Mouse (Mus musculus) myocyte (in vitro differentiated cells): ENCODE results near the gene Keap1.

Experiments used
- CEBPB ChIP-seq: IDR thresholded peaks from 2 replicates; pipeline ENCODE4 v1.6.1; 2011; ENCODE audit warnings: mild to moderate bottlenecking, moderate library complexity; ENCODE audit not compliant: poor library complexity, insufficient read depth, severe bottlenecking
- E2F4 ChIP-seq: IDR thresholded peaks from one replicate; pipeline ENCODE4 v1.6.1; 2011; ENCODE audit warnings: mild to moderate bottlenecking, control low read depth, moderate library complexity; ENCODE audit not compliant: insufficient read depth
- MAX ChIP-seq: IDR thresholded peaks from one replicate; pipeline ENCODE4 v1.6.1; 2011; ENCODE audit warnings: low read depth, mild to moderate bottlenecking, control low read depth
- MYOG ChIP-seq, 3 experiments: IDR thresholded peaks; one replicate each; pipeline ENCODE4 v1.6.1; 2011; ENCODE audit warnings: control low read depth in 2 of 3, low read depth in 2 of 3, mild to moderate bottlenecking in 2 of 3; ENCODE audit not compliant: insufficient read length in 2 of 3, control insufficient read depth in 1 of 3, insufficient read depth in 1 of 3
- POLR2A ChIP-seq: IDR thresholded peaks from one replicate; pipeline ENCODE4 v1.6.1; 2011; ENCODE audit warnings: low read depth, mild to moderate bottlenecking, control low read depth, moderate library complexity; ENCODE audit not compliant: insufficient read length
- POLR2AphosphoS2 ChIP-seq: IDR thresholded peaks from one replicate; pipeline ENCODE4 v1.6.1; 2011; ENCODE audit warnings: low read depth, control low read depth; ENCODE audit not compliant: insufficient read length
- REST ChIP-seq: IDR thresholded peaks from one replicate; pipeline ENCODE4 v1.6.1; 2011; ENCODE audit warnings: mild to moderate bottlenecking, control low read depth, moderate library complexity; ENCODE audit not compliant: insufficient read depth, insufficient read length
- SRF ChIP-seq: IDR thresholded peaks from one replicate; pipeline ENCODE4 v1.6.1; 2011; ENCODE audit warnings: low read depth; ENCODE audit not compliant: control insufficient read depth, insufficient read length
- TCF12 ChIP-seq: IDR thresholded peaks from one replicate; pipeline ENCODE4 v1.6.1; 2011; ENCODE audit warnings: mild to moderate bottlenecking, control low read depth; ENCODE audit not compliant: poor library complexity, insufficient read depth, severe bottlenecking
- USF1 ChIP-seq: IDR thresholded peaks from one replicate; pipeline ENCODE4 v1.6.1; 2011; ENCODE audit warnings: low read depth, mild to moderate bottlenecking, control low read depth, moderate library complexity

- no peak for TF ChIP-seq CEBPB
- TF ChIP-seq POLR2A = no peak
- TF ChIP-seq REST = no peak
- TF ChIP-seq POLR2AphosphoS2 = no peak
- no peak for TF ChIP-seq MYOG (IDR thresholded peaks at IDR 0.05; ENCODE audit: control insufficient read depth in 1 of 3, insufficient read depth in 1 of 3, insufficient read length in 2 of 3, low read depth in 2 of 3)
- TF ChIP-seq MAX = no peak
- TF ChIP-seq SRF = no peak
- TF ChIP-seq TCF12 = no peak
- no peak for TF ChIP-seq USF1
- no peak for TF ChIP-seq E2F4
These were observed 38.6 kb upstream of the Keap1 start for GRCm38 (mm10) chr9:21277776-21278175.
